Mouse (Mus musculus): ENCODE data around the gene Nup210l.

DNA sequence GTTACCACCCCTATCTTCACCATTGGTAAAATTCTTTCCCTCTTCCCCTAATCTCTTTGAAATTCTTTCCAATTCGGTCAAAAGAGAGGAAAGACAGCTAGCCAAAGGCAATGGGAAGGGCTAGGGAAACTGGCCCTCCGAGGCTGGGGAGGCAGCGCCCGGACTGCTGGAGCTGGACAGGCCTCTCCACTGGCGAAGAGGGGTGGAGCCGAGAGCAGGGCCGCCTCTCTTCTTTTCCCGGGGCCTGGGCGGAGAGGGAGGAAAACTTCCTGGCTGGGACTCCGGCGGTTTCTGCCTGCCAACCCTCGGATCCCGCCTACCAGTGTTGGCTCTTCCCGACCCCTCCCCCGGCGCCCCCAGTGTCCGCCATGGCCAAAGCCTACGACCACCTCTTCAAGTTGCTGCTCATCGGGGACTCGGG lies 116.6 kb downstream of the Nup210l start:
- TF ChIP-seq POLR2A (IDR thresholded peaks at IDR 0.05; ENCODE audit: low read depth, low read length) (peak; percentile 40), CTCF (conservative IDR thresholded peaks at IDR 0.05; ENCODE audit: insufficient read depth, insufficient read length, low read depth, low read length) (no peak)

Measured in kidney, adult 2 months (tissue).